Mouse (Mus musculus) embryonic stem cell, embryonic (primary cell): Measurements from ENCODE around the gene Tmem123.

Experiments used
- CTCF ChIA-PET, 4 experiments: fragments of 300-600 bp in 2 of 4; fragments of 350-600 bp in 2 of 4; sonication (Branson Sonifier 250); formaldehyde crosslinking; loops; one replicate each; lab custom pipeline; 2022; ENCODE audit warnings: inconsistent platforms in 2 of 4; lab: Charles Lee
- POLR2A ChIA-PET, 4 experiments: fragments of 300-600 bp in 2 of 4; fragments of 350-600 bp in 2 of 4; sonication (Branson Sonifier 250); formaldehyde crosslinking; loops; one replicate each; lab custom pipeline; 2022; ENCODE audit warnings: antibody characterized with exemption in 4 of 4, inconsistent platforms in 1 of 4; lab: Charles Lee

Tmem123 gene

DNA sequence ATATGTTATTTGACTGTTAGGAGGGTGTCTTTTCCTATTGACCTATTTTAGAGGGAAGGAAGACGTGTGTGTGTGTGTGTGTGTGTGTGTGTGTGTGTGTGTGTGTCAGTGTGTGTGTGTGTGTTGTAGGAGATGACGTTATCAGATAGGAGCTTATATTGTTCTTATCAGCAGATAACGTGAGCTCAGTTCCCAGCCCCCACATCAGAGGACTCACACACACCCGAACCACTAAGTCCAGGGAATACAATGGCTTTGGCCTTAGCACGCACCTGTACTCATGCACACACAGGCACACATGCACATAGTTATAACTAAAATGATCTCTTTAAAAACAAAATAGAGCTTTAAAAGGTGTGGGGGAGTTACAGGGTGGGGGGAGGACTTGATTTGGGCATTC is 5.7 kb downstream of the Tmem123 start:
- POLR2A ChIA-PET, result interaction anchor here in 3 of 4 experiments (0.7 to 2.5 kb wide), 5 partner anchors 9 to 105 kb away, joined by 3 to 7 read pairs (median 3); partner anchors contain the start of gene Birc2 (in 1 of the 3)
- CTCF ChIA-PET, result interaction anchor here in 1 of 4 experiments (0.6 kb wide), 1 partner anchor 27 kb away, joined by 5 read pairs; no protein-coding TSS in a partner anchor

DNA sequence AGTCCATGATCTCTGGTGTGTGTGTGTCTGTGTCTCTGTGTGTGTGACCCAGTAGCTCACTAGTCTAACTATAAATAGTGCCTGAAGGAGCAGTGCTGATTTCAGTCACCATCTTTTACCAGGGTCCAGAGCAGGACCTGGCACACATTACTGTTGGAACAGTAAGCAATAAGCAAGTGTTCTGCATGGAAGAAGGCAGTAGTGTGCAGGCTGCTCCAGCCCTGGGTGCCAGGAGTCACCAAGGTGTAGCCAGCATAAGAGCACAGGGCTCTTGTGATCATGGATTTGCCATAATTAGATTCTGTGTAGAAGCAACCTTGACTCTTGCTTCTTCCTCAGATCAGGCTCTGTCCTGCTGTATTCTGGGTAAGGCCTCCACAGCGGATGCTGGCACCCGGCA is 8.5 kb downstream of the Tmem123 start:
- ChIA-PET CTCF (no interaction called here), POLR2A (interaction anchor here in 2 of 4 experiments (1.0 to 1.3 kb wide), 2 partner anchors 9 kb away, joined by 3 to 9 read pairs; partner anchors contain the start of gene Tmem123 (in 1 of the 2))

DNA sequence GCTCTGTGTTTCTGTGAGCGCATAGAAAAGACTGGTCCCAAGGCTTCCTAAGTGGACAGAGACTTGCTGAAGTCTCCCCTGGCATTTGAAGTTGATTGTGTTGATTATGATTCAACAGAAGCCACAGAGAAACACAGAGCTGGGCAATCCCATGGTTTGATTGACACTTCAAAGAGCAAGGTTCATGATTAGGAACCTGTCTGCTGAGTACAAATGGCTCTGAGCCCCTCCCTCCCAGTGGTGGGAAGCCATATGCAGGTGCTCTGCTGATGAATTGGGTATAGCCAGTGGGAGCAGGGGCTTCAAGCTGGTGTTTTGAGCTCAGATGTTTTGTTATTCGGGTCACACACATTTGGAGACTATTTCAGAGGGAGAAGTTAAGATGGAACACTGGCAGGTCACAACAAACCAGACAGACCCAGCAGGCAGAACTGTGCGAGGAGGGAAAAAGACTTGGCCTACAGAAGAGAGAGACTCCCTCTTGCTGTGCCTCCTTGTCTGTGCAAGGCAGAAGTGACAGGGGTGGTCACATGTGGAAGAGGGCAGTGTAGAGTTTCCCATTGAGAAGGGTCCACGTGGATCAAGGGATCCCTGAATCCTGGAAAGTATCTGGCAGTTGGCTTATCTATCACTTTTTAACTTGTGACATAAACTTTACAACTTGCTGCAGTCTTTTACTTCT is 9.1 kb downstream of the Tmem123 start:
- POLR2A ChIA-PET, result interaction anchor here in 2 of 4 experiments (1.0 to 1.3 kb wide), 2 partner anchors 9 to 10 kb away, joined by 3 to 9 read pairs; partner anchors contain the start of gene Tmem123 (in 1 of the 2)
- CTCF ChIA-PET, result no interaction called here

DNA sequence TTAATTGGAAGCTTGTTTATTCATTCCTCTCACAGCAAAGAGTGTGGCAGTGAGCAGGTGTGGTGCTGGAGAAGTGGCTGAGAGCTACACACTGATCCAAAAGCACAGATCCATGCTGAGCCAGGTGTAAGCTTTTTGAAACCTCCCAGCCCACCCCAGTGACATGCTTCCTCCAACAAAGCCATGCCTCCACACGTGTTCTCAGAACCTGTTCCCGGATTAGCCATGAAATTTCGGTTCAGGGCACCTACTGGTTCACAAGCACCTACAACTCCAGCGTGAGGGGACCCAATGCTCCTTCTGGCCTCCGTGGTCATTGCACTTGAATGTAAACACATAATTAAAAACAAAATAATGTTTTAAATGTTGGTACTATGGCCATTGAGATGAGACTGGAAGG is 9.8 kb downstream of the Tmem123 start:
- ChIA-PET POLR2A (interaction anchor here in 1 of 4 experiments (0.6 kb wide), 1 partner anchor 593 kb away, joined by 4 read pairs; no protein-coding TSS in a partner anchor), CTCF (no interaction called here)

DNA sequence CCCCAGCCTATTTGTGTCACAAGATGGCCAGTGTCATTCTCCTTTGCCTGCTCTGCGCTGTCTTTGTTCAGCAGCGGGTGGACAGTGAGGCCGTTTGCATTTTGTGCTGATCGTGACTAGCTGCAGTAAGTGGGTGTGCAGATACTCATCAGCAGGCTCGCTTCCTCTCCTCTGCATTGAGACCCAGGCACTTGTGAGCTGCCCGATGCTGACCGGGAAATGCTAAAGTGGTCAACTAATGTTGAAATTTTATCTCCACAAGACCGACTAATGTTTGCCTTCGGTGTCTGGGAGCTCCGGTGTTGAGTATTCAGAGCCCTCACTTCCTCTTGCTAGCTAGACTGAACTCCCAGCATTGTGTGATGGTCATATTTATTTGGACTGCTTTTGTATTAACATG is 10.7 kb downstream of the Tmem123 start:
- ChIA-PET CTCF (no interaction called here), POLR2A (interaction anchor here in 2 of 4 experiments (0.6 to 1.1 kb wide), 4 partner anchors 24 to 594 kb away, joined by 3 to 6 read pairs (median 4); no protein-coding TSS in a partner anchor)

DNA sequence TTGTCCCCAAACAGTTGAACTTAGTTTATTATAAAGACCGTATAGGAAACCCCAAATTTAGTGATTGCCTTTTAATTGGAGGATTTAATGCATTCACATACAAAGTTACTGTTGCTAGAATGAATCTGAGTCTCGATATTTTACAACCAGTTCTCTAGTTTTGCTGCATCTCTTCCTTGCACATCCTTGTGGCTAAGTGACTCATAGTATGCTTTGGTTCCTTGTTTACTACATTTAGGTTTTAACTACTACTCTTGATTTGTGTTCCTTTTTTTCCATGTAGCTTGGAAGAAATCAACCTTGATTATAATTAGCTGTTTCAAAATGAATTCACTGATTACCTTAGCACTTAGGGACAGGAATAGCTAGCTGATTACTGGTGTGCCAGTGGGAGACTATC is 11.2 kb downstream of the Tmem123 start:
- POLR2A ChIA-PET, result interaction anchor here in 2 of 4 experiments (0.7 to 1.1 kb wide), 3 partner anchors 12 to 55 kb away, joined by 3 to 6 read pairs (median 4); no protein-coding TSS in a partner anchor

DNA sequence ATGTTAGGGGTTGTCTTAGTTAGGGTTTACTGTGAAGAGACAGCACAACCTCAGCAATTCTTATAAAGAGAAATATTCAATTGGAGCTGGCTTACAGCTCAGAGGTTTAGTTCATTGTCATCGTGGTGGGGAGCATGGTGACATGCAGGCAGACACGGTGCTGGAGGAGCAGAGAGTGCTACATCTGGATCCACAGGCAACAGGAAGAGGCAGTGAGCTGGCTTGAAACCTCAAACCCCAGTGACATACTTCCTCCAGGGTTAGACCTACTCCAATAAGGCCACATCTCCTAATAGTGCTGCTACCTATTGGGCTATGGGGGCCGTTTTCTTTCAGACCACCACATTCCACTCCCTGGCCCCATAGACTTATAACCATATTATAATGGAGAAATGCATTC is 12.1 kb downstream of the Tmem123 start:
- ChIA-PET CTCF (no interaction called here), POLR2A (interaction anchor here in 3 of 4 experiments (1.1 to 3.0 kb wide), 7 partner anchors 9 to 60 kb away, joined by 3 to 12 read pairs (median 4); partner anchors contain the start of gene Tmem123 (in 3 of the 3))

More for the DNA sequence above, 11.2 kb downstream of the Tmem123 start:
- CTCF ChIA-PET, result no interaction called here

DNA sequence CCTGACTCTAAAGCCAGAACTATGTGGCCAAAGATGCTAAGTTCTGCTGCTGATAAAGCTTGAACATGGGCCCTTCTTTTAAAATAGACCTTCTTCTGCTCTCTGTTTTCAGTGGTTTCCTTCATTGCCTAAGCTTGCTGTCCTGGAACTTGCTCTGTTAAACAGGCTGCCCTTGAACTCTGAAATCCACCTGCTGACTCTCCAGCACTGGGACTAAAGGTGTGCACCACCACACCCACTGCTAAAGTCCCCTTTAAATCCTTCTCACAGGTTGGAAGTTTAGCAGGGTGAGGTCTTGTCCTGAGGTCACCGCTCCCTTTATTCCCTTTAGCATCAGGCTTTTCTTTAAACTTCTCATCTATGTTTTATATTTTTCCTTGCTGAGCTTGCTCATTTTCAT is 13.1 kb downstream of the Tmem123 start:
- ChIA-PET POLR2A (interaction anchor here in 3 of 4 experiments (0.9 to 3.0 kb wide), 8 partner anchors 10 to 59 kb away, joined by 3 to 12 read pairs (median 3); partner anchors contain the start of gene Tmem123 (in 3 of the 3)), CTCF (interaction anchor here in 1 of 4 experiments (2.9 kb wide), 1 partner anchor 173 kb away, joined by 10 read pairs; no protein-coding TSS in a partner anchor)

DNA sequence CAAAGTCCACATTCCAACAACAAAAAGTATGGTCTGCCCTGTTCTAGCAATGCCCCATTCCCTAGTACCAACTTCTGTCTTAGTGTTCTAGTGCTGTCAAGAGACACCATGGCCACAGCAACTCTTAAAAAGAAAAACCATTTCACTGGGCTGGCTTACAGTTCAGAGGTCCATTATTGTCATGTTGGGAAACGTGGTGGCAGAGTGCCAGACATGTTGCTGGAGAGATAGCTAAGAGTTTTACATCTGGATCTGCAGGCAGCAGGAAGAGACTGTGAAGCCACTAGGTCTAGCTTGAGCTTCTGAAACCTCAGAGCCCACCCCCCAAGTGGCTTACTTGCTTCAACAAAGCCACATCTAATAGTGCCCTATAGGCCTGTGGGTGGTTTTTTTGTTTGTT is 13.8 kb downstream of the Tmem123 start:
- ChIA-PET CTCF (interaction anchor here in 1 of 4 experiments (2.9 kb wide), 1 partner anchor 174 kb away, joined by 10 read pairs; no protein-coding TSS in a partner anchor), POLR2A (interaction anchor here in 3 of 4 experiments (0.9 to 3.0 kb wide), 6 partner anchors 10 to 59 kb away, joined by 3 to 14 read pairs (median 6); partner anchors contain the start of genes Birc2 (in 2 of the 3) and Tmem123 (in 2 of the 3))

DNA sequence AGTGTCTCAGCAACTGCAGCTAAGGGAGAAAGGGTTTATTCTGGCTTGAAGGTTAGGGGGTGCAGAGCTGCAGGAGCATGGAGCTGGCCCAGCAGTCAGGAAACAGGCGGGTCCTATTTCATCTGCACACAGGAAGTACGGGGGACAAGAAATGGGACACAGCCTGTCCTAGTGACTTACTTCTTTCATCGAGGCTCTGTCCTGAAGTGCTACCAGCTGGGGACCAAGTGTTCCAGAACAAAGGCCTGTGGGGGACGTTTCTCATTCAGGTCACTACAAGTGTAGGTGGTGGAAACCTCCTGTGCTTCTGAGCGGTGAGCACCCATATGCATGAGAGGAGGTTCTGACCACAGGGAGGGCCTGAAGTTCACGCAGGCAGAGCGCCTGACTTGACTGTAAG is 14.9 kb downstream of the Tmem123 start:
- ChIA-PET CTCF (interaction anchor here in 1 of 4 experiments (2.9 kb wide), 1 partner anchor 175 kb away, joined by 10 read pairs; no protein-coding TSS in a partner anchor), POLR2A (interaction anchor here in 3 of 4 experiments (1.0 to 3.0 kb wide), 12 partner anchors 9 to 58 kb away, joined by 3 to 14 read pairs (median 3); partner anchors contain the start of genes Tmem123 (in 3 of the 3) and Birc2 (in 2 of the 3))

DNA sequence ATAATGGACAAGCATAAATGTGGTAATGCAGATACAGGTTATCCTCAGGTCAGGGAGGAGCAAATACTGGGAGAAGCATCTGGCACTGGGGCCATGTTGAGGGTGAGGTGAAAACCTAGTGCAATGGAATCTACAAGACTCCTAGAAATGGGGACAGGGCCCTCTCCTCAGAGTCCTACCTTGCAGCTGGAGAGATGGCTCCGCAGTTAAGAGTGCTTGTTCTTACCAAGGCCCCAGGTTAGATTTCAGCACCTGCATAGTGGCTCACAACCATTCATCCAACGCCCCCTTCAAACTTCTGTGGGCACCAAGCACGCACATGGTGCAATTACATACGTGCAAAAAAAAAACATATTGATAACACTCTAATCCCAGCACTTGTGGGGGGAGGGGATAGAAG is 15.9 kb downstream of the Tmem123 start:
- ChIA-PET POLR2A (interaction anchor here in 3 of 4 experiments (0.6 to 1.7 kb wide), 6 partner anchors 9 to 1493 kb away, joined by 3 to 6 read pairs (median 3); partner anchors contain the start of gene Tmem123 (in 2 of the 3)), CTCF (interaction anchor here in 1 of 4 experiments (2.9 kb wide), 1 partner anchor 176 kb away, joined by 10 read pairs; no protein-coding TSS in a partner anchor)

DNA sequence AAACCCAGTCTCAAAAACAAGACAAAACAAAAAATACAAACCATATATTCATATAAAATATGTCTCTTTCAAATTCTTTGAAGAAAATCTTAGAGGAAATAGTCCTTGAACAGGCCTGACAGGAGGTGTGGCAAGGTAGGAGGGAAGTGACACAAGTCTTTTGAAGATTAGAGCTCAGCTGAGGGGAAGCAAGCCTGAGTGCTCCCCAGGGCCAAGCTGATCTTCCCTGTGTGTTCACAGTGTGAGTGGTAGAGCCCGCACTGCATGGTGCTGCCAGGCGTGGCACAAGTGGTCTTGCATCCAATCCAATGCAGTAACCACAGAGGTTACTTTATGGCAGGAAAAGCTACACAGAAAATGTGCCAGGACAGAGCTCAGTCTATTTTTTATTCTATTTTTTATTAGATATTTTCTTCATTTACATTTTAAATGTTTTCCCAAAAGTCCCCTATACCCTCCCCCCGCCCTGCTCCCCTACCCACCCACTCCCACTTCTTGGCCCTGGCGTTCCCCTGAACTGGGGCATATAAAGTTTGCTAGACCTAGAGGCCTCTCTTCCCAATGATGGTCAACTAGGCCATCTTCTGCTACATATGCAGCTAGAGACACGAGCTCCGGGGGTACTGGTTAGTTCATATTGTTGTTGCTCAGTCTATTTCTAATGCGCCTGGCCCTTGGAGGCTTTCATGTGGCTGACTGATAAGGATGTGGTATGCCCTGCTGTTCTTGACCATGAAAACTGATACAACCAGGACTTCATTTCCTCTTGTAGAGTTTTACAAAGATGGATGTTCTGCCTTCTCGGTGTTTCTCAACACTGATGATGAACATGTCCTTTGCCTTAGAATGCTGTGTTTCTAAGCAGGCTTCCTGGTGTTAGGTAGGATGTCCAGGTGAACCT is 16.7 kb downstream of the Tmem123 start:
- ChIA-PET CTCF (interaction anchor here in 1 of 4 experiments (0.6 kb wide), 1 partner anchor 113 kb away, joined by 3 read pairs; no protein-coding TSS in a partner anchor), POLR2A (interaction anchor here in 2 of 4 experiments (0.6 to 3.2 kb wide), 5 partner anchors 9 to 1492 kb away, joined by 3 to 8 read pairs (median 5); partner anchors contain the start of genes Tmem123 (in 2 of the 2) and Birc2 (in 1 of the 2))

DNA sequence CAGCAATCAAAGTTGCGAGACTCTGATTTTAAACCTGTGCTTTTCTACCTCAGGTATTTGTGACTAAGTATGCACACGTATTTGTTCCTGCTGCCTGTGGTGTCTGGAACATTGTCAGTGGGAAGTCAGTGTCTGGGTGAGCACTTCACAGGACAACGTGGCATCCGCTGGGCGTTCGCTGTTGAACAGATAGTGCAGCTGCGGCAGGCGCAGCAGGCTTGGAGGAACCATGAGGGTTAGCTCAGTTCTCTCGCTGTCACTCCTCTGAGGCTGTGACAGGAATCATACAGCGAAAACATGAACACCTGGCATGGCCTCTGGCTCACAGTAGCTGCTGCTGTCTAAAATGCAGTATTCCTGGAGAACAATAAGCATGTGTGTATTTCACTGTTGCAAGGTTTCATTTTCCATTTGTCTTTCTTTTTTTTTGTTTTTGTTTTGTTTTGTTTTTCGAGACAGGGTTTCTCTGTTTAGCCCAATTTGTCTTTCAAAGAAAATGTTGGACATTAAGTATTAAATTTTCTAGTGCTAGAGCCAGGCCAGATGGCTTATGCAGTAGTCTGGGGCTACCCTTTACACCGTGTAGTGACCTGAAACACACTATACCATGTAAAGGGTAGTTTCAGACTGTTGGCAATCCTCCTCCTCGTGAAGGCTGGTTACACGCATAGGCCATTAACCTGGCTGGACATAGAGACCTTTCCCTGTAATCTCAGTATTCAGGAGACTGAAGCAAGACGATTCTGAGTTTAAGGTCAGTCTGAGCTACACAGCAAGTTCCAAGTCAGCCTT is 20.2 kb downstream of the Tmem123 start:
- ChIA-PET POLR2A (interaction anchor here (0.7 to 1.5 kb wide), 9 partner anchors 9 to 208 kb away, joined by 3 to 8 read pairs (median 3); partner anchors contain the start of genes Birc2 (in 1 of the 4) and Tmem123 (in 1 of the 4)), CTCF (no interaction called here)

DNA sequence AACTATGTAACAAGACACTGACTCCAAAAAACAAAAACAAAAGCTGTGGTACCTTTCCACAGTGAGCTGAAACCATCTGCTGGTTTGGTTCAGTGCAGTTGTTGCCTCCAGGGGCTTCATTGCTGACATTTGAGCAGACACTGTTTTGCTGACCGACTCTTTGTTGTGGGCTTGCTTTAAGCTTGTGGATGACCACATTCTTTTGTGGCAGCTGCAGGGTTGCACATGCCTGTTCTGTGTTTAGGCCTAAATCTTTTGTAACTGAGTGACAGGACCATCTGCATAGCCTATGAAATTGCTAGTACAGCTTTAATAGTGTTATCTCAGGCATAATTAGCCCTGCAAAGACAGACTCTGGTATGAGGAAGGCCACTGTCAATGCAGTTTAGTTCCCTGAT is 20.8 kb downstream of the Tmem123 start:
- ChIA-PET POLR2A (interaction anchor here (1.0 to 1.5 kb wide), 5 partner anchors 8 to 53 kb away, joined by 3 to 8 read pairs (median 4); partner anchors contain the start of gene Birc2 (in 1 of the 4)), CTCF (no interaction called here)

DNA sequence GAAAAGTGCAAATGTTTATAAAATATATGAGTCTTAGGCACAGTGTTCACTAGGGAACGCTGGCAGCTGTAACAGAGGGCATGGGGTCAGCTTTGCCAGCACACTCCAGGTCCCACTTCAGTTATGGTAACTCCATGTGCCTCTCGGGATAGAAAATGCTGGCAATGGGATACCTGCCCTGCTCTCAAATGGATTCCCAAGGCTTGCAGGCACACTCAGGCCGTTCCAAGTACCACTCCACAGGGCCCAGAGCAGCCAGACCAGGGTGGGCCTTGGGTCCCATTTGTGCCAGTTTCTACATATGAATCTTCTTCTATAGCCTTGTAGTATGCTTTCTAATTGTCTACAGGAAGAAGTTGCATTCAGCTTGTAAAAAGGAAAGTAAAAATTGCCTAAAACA is 21.6 kb downstream of the Tmem123 start:
- POLR2A ChIA-PET, result interaction anchor here in 3 of 4 experiments (1.0 to 1.4 kb wide), 3 partner anchors 10 to 52 kb away, joined by 3 to 4 read pairs (median 4); partner anchors contain the start of gene Birc2 (in 1 of the 3)
- CTCF ChIA-PET, result no interaction called here

DNA sequence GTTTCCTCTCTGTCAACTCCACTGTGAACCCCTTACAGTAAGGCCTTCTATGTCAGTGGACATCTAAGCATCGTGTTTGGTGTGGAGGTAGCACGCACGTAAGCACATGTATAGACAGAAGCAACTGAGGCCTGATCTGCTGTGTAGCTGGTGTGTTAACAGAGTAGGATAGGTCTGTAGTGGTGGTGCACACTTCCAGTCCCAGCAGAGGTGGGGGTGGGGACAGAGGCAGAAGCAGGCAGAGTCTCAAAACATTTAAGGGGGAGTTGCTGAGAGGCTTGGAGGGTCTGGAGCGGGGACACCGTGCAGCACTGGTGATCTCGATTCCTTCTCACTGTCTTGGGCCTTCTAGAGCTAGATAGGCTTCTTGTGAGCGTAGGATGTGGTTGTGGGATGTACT is 22.2 kb downstream of the Tmem123 start:
- CTCF ChIA-PET, result interaction anchor here in 1 of 4 experiments (0.7 kb wide), 1 partner anchor 71 kb away, joined by 3 read pairs; no protein-coding TSS in a partner anchor
- POLR2A ChIA-PET, result interaction anchor here in 3 of 4 experiments (0.7 to 2.9 kb wide), 5 partner anchors 9 to 22 kb away, joined by 3 to 12 read pairs (median 6); partner anchors contain the start of gene Tmem123 (in 1 of the 3)
